Mouse (Mus musculus) neural tube, embryonic 14.5 days (tissue): ENCODE data around the gene Bcl2a1a. TPM values are rescaled to one million over a fixed set of nuclear protein-coding genes. Genes with fewer than 3 reads are reported as not detected.
"Not testable (repeated sequence)": the region's sequence is repeated elsewhere in the genome, so short reads cannot be mapped to it uniquely, and the experiment has no call there.

Source experiments
- ATAC-seq: fragments of 200-750 bp; cut with Nextera tagmentation; 2 replicates; pipeline ENCODE4 v1.8.0; 2017; ENCODE audit warnings: low read depth, mild to moderate bottlenecking, moderate TSS enrichment, moderate library complexity
- H3K27ac ChIP-seq: fragments of 300-500 bp; sonication (generic); 2 replicates; pipeline ENCODE4 v1.5.1; 2014; ENCODE audit warnings: low read depth, mild to moderate bottlenecking, control low read depth, low read length, moderate library complexity, mixed read lengths
- H3K27me3 ChIP-seq: fragments of 300-500 bp; sonication (generic); 2 replicates; pipeline ENCODE4 v1.6.1; 2014; ENCODE audit warnings: low read length; ENCODE audit not compliant: control insufficient read depth, insufficient read depth
- H3K36me3 ChIP-seq: fragments of 300-500 bp; sonication (generic); 2 replicates; pipeline ENCODE4 v1.6.1; 2014; ENCODE audit warnings: low read length, mixed read lengths; ENCODE audit not compliant: control insufficient read depth, insufficient read depth
- H3K4me1 ChIP-seq: fragments of 300-500 bp; sonication (generic); 2 replicates; pipeline ENCODE4 v1.6.1; 2014; ENCODE audit warnings: low read length; ENCODE audit not compliant: control insufficient read depth, insufficient read depth
- H3K4me2 ChIP-seq: fragments of 300-500 bp; sonication (generic); 2 replicates; pipeline ENCODE4 v1.6.1; 2014; ENCODE audit warnings: mild to moderate bottlenecking, low read depth, low read length, control low read depth
- H3K4me3 ChIP-seq: fragments of 300-500 bp; sonication (generic); 2 replicates; pipeline ENCODE4 v1.5.1; 2014; ENCODE audit warnings: low read depth, low read length, control low read depth, mixed read lengths
- H3K9ac ChIP-seq: fragments of 300-500 bp; sonication (generic); replicated peaks from 2 replicates; pipeline ENCODE4 v1.6.1; 2014; ENCODE audit warnings: low read depth, mild to moderate bottlenecking, control low read depth, low read length, mixed read lengths
- H3K9me3 ChIP-seq: fragments of 300-500 bp; sonication (generic); 2 replicates; pipeline ENCODE4 v1.6.1; 2016; ENCODE audit warnings: low read length; ENCODE audit not compliant: control insufficient read depth
- WGBS: fragments of 180-500 bp; shearing (Covaris S2); extraction: QIAGEN DNeasy Blood & Tissue Kit; methylation state at CpG from one replicate; pipeline ENCODE4 v1.1.7; 2014; 5-methylcytosine and 5-hydroxymethylcytosine counted together
- polyA plus RNA-seq: library from polyadenylated mRNA; unstranded; fragments of >200 nt; fragmentation: Nextera tagmentation; extraction: Ambion mirVana; gene quantifications from 2 replicates; pipeline ENCODE4 v1.2.1, GENCODE M21; 2014

Bcl2a1a gene
- polyA plus RNA-seq = not detected in 2 replicates

- not testable (repeated sequence) for H3K4me2 ChIP-seq, H3K9me3 ChIP-seq, H3K9ac ChIP-seq, H3K27me3 ChIP-seq, H3K27ac ChIP-seq, ATAC-seq, H3K4me1 ChIP-seq, H3K4me3 ChIP-seq, H3K36me3 ChIP-seq
- 88% methylated on average over 5 of the region's 5 CpGs for WGBS
These were observed at the start of gene Bcl2a1a for GRCm38 (mm10) chr9:88956670-88957153. TSS of gene Bcl2a1a (plus strand) at chr9:88956900.

- not testable (repeated sequence) for H3K36me3 ChIP-seq, ATAC-seq, H3K27me3 ChIP-seq, H3K9me3 ChIP-seq, H3K4me1 ChIP-seq, H3K27ac ChIP-seq, H3K4me3 ChIP-seq, H3K4me2 ChIP-seq, H3K9ac ChIP-seq
- WGBS = 91% methylated on average over 4 of the region's 5 CpGs
These were observed 40.1 kb upstream of the Bcl2a1a start for GRCm38 (mm10) chr9:88916576-88916975.

DNA sequence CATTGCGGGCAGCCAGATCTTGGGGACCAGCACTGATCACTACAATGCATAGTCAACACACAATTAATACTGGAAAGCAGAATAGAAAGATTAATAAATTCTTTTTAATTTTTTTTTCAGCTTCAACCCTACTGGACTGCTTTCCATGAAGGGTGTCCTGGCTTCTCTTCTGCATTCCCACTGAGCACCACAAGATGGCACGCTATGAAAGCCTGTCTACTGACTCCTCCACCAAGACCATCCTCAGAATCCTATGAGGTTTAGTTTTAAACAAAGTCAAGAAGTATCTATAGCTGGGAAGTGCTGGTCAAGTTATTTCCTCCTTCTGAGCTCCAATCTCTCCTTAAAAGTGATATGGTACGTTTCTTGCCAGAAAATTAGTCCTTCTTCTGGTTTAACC lies 18.4 kb upstream of the Bcl2a1a start:
- H3K9ac ChIP-seq, H3K4me2 ChIP-seq, H3K36me3 ChIP-seq, H3K27ac ChIP-seq, H3K4me1 ChIP-seq, H3K4me3 ChIP-seq, H3K9me3 ChIP-seq, H3K27me3 ChIP-seq, ATAC-seq: not testable (repeated sequence)
- WGBS = 14% methylated on average over 1 of the region's 3 CpGs

DNA sequence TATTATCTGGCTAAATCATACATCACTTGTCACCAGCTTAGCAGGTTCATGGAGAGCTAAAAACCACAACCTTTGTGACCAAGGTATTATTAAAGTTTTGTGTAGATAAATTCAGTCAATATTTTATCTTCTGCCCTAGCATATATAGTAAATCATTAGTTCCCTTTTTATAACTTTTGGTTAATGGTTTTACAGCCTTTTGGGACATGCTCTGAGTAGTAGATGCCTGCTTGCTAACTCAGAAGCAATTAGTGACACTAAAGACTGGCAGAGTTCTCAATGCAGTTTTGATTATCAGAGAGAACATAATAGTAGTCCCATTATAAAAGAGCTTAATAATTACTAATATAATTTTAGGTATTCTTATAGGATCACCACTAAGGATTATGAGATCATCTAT lies 5.2 kb upstream of the Bcl2a1a start:
- not testable (repeated sequence) for H3K27me3 ChIP-seq, H3K4me1 ChIP-seq, H3K4me2 ChIP-seq, ATAC-seq, H3K36me3 ChIP-seq, H3K27ac ChIP-seq, H3K4me3 ChIP-seq, H3K9ac ChIP-seq, H3K9me3 ChIP-seq

DNA sequence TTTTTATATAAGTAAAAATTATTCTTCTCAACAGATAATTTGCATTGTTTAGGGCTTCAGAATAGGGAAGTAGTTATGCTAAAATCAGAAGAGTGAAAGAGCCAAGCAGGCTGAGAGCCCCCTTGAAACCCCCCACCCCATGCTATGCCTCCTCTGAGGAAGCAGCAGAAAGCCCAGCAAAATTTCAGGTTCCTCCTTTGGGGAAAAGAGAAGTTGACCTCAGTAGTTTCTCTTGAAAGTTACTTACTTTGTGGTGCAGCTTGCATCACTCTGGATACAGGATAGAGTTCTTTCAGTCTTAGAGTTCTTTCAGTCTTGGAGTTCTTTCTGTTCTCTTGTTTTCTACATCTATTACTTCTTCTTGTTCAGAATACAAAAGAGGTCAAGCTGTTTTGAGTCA lies 3.5 kb upstream of the Bcl2a1a start:
- not testable (repeated sequence) for H3K9me3 ChIP-seq, H3K4me2 ChIP-seq, H3K4me1 ChIP-seq, H3K27me3 ChIP-seq, H3K4me3 ChIP-seq, H3K9ac ChIP-seq, H3K27ac ChIP-seq, H3K36me3 ChIP-seq, ATAC-seq

DNA sequence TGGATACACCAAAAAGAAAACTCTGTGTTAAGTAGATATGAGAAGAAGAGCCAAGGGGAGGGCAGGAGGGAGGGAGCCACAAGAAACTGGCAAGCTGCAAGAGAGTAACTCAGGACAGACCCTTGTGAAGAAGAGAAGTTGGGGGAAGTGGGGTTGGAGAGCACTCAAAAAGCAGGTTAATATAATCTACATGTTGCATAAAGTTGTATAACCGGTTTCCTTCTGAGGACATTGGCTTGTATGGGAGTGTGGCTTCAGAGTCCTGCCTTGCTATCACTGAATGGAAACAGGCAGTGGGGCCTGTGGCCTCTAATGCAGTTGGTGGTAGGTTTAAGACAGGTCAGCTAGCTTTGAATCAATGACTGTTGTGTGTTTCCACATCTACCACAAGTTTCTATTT lies 1.5 kb upstream of the Bcl2a1a start:
- not testable (repeated sequence) for H3K9ac ChIP-seq, H3K27ac ChIP-seq
- 88% methylated on average over 1 of the region's 1 CpGs for WGBS

DNA sequence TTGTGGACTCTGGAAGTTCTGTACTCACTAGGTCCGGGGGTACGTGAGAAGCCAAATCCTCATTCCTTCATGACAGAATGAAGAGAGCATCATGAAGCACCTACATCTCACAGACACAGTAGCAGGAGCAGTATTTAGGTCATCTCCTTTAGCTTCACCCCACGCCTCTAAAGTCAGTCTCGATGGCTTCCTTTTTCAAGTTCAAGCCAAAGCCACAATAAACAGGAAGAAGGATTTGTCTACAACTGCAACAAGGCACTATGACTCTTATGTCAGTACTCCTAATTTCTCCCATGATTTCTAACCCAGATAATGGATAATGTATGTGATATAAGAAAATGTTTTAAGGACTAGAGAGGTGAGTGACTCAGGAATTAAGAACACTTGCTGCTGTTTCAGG lies 665 bp upstream of the Bcl2a1a start:
- not testable (repeated sequence) for H3K4me1 ChIP-seq, H3K4me2 ChIP-seq, H3K9ac ChIP-seq, H3K27me3 ChIP-seq, H3K9me3 ChIP-seq, H3K36me3 ChIP-seq, ATAC-seq, H3K27ac ChIP-seq, H3K4me3 ChIP-seq
- WGBS = 94% methylated on average over 2 of the region's 4 CpGs

More for the DNA sequence above, 1.5 kb upstream of the Bcl2a1a start:
- not testable (repeated sequence) for H3K36me3 ChIP-seq, H3K4me2 ChIP-seq, H3K9me3 ChIP-seq, ATAC-seq, H3K4me1 ChIP-seq, H3K27me3 ChIP-seq, H3K4me3 ChIP-seq

- no peak for ATAC-seq
- no peak overlapping the region for H3K4me2 ChIP-seq
- no peaks in the 10 kb centered on the region for H3K36me3 ChIP-seq
- no peak overlapping the region for H3K27ac ChIP-seq
- no peak overlapping the region for H3K4me3 ChIP-seq
- no peak overlapping the region for H3K9ac ChIP-seq
- H3K27me3 ChIP-seq = no peaks in the 10 kb centered on the region
- no peaks in the 10 kb centered on the region for H3K9me3 ChIP-seq
- no peaks in the 10 kb centered on the region for H3K4me1 ChIP-seq
- 88% methylated on average over 3 of the region's 3 CpGs for WGBS
These were observed 2.2 kb downstream of the Bcl2a1a start for GRCm38 (mm10) chr9:88958891-88959290.

DNA sequence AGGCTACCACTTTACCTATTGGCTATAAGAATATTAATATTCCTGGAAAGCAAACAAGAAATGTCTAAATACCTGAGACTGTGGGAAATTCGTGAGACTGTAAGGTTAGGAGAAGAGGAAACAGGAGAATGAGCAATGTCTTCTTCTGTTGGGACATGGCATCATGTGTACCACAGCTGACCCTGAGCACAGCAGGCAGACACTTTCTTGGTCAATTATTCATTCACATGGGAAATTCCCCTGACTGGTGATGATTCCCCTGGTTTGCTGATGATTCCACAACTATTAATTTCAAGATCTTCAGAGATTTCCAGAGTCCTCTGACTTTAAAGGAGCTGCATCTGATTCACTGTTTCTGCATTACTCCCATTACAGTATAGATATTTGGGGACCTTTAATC lies 3.3 kb downstream of the Bcl2a1a start:
- not testable (repeated sequence) for H3K4me1 ChIP-seq, H3K27me3 ChIP-seq, H3K9me3 ChIP-seq, H3K27ac ChIP-seq, H3K4me3 ChIP-seq, H3K36me3 ChIP-seq, ATAC-seq, H3K4me2 ChIP-seq, H3K9ac ChIP-seq
- WGBS = 73% methylated on average over 1 of the region's 1 CpGs

DNA sequence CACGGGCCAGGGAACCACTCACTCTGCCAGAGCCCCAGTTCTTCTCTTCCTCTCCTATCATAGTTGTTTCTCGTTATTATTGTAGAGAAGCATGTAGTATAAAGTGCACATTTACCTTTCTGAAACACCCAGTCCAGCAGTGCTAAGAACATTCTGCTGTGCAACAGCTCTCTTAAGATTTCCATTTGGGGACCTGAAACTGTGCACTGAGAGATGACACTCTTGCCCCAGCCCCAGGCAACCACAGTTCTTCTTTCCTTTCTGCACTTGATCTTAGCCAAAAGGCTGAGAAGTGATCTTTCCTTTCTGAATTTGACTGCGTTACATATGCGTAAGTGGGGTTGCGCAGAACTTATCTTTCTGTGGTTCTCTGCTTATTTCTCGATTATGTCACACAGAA lies 9.8 kb downstream of the Bcl2a1a start:
- H3K4me1 ChIP-seq, H3K4me3 ChIP-seq, H3K27me3 ChIP-seq, ATAC-seq, H3K9ac ChIP-seq, H3K9me3 ChIP-seq, H3K27ac ChIP-seq, H3K36me3 ChIP-seq, H3K4me2 ChIP-seq: not testable (repeated sequence)
- no CpG with 5 or more reads among the region's 6 CpGs for WGBS
